Mouse (Mus musculus): ENCODE measurements at regions not wholly inside any gene's neighbourhood (a gene's known extent, or its start where the extent isn't known, plus 50 kb on each side); places are given as distances from the start of the nearest gene placed in this dataset.
A peak's percentile ranks its signal among the peaks of the same experiment; 100 is the strongest.

- DNase-seq (ENCODE audit: extremely low spot score in 1 of 2, low spot score in 1 of 2) = no peak
Observed at GRCm38 (mm10) chr11:89932231-89932865, 70.3 kb downstream of the Pctp start.

- no peak for DNase-seq (ENCODE audit: extremely low spot score in 1 of 2, low spot score in 1 of 2)
Observed at GRCm38 (mm10) chr11:89929115-89929988, 73.3 kb downstream of the Pctp start.

GRCm38 (mm10) chr11:89927483-89928156, 75.1 kb downstream of the Pctp start:
- no peak for DNase-seq (ENCODE audit: extremely low spot score in 1 of 2, low spot score in 1 of 2)

- no peak for DNase-seq (ENCODE audit: extremely low spot score in 1 of 2, low spot score in 1 of 2)
Observed at GRCm38 (mm10) chr11:89922551-89922950, 80.1 kb downstream of the Pctp start.

DNA sequence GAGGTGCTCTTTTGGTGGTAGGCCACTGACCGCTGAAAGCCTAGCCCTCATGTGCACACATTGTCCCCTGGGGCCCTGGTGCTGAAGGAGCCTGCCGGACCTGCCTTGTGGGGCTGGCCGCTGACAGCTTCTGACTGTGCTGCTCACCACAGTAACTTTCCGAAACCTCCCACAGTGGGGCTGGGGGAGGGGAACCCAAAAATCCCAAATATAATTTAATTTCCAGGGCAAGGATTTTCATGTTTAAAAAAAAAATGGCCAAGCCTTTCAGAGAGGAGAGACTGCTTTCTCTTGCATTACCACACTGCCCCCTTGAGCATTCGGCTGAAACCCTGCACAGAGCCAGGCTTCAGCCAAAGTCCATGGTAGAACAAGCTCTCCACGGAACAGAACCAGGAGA, 81.5 kb downstream of the Pctp start:
- peak; percentile 30 to 59 for DNase-seq (ENCODE audit: extremely low spot score in 1 of 2, low spot score in 1 of 2)

- DNase-seq (ENCODE audit: extremely low spot score in 1 of 2, low spot score in 1 of 2) = no peak
Observed at GRCm38 (mm10) chr11:89915795-89916194, 86.9 kb downstream of the Pctp start.

DNA sequence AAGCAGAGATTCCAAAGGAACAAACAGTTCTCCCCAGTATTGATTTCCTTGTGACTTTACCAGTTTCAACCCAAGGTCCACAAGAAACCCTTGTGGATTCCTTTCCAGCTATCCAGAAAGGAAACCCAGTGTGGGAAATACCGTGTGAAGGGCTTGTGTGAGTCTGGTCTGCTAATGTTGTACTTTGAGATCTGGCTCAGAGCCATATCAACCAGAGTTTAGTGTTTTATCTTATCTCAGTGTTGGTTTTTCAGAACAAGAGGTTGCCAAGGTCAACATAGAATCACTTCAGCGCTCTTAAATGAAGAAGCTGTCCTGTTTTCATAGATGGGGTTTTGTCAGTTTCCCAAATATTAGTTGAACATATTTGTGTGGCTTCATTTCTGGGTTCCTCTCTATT, 88.1 kb downstream of the Pctp start:
- no peak for DNase-seq (ENCODE audit: extremely low spot score in 1 of 2, low spot score in 1 of 2)

- DNase-seq (ENCODE audit: extremely low spot score in 1 of 2, low spot score in 1 of 2) = no peak
Observed at GRCm38 (mm10) chr11:89901241-89901740, 101.4 kb downstream of the Pctp start.

GRCm38 (mm10) chr11:89898516-89898915, 104.2 kb downstream of the Pctp start:
- no peak for DNase-seq (ENCODE audit: extremely low spot score in 1 of 2, low spot score in 1 of 2)

- no peak for DNase-seq (ENCODE audit: extremely low spot score in 1 of 2, low spot score in 1 of 2)
Observed at GRCm38 (mm10) chr11:89896854-89897253, 105.8 kb downstream of the Pctp start.

DNA sequence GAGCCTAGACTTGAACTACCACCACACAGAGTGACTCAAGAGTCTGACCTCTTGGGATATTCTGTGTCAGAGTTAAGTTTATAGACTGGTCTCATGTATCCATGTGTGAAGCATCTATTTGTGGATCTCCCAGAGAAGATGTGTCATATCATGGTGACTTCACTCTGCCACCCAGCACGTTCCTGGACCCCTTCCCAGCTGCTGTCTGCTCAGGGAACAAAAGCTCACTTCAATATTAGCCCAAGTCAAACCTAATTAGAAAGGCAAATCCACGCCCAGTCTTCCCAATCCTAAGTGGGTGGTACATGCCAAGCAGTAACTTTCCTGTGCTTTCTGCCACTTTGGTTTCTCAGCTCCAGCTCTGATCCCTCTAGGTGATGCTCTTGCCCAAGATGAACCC, 94.1 kb upstream of the Ankfn1 start:
- no peak for DNase-seq (ENCODE audit: extremely low spot score in 1 of 2, low spot score in 1 of 2)

- no peak for DNase-seq (ENCODE audit: extremely low spot score in 1 of 2, low spot score in 1 of 2)
Observed at GRCm38 (mm10) chr11:89867575-89867974, 90.1 kb upstream of the Ankfn1 start.

DNA sequence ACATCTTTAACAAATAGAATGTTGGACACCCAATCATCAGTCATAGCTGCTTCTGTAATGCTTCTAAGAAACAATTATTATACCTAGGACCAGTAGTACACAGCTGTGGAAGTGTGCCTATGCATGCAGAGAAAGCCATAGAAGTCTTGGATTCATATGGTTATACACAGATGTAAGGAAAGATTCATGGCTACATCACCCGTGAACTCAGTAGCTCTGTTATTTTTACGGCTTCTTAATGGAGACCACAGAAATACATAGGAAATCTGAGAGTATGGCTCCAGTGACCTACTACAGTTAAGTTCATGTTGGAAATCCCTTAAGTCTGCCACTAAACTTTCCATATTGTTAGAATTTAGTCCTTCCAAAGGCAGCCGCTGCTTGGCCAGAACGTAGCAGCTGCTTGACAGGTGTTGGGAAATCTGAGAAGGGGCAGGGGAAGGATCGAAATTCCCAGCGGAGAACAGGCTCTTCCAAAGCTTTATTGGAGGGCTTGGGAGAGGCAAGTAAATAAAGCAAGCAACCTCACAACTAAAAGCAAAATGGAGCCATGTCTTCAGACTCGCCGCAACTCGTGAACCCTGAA, 78.8 kb upstream of the Ankfn1 start:
- no peak for DNase-seq (ENCODE audit: extremely low spot score in 1 of 2, low spot score in 1 of 2)

GRCm38 (mm10) chr11:89841853-89842252, 64.4 kb upstream of the Ankfn1 start:
- no peak for DNase-seq (ENCODE audit: extremely low spot score in 1 of 2, low spot score in 1 of 2)

GRCm38 (mm10) chr11:89839671-89840327, 62.3 kb upstream of the Ankfn1 start:
- DNase-seq (ENCODE audit: extremely low spot score in 1 of 2, low spot score in 1 of 2) = no peak

DNA sequence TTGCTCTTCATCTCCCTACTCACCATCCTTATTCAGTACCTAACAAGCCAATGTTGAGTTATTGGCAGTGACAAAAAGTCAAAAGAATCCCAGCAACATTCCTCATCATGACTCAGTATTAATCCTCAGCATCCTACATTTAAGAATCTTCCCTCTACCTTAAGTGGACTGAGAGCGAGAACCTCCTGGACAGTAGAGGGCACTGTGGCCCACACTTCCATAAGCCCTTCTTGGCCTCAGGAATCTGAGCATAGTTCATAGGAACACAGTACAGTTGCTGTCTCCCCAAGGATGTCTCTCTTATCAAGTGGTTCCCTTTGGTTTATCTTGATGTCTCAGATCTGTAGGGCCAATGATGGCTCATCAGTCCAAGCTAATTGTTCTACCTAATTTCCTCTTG, 60.5 kb upstream of the Ankfn1 start:
- DNase-seq (ENCODE audit: extremely low spot score in 1 of 2, low spot score in 1 of 2) = no peak

- no peak for DNase-seq (ENCODE audit: extremely low spot score in 1 of 2, low spot score in 1 of 2)
Observed at GRCm38 (mm10) chr11:89836897-89837296, 59.4 kb upstream of the Ankfn1 start.

DNA sequence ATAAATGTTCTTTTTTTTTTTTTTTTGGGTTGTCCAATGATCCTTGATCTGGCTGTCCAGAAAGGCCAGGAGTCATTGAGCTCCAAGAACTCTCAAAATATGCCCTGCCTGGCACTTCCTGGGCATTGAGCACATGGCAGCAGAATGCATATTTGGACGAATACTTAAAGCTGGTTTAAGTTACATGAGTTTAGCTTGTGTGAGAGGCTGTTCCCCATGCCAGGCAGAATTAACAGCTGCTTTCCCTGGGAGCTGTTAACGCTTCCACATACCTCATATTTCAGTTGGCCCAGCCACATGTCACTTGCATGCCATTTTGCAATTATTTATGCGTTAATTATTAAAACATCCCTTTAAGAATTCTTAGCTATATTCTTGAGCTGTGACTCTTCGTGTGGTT, 56.6 kb upstream of the Ankfn1 start:
- no peak for DNase-seq (ENCODE audit: extremely low spot score in 1 of 2, low spot score in 1 of 2)

- DNase-seq (ENCODE audit: extremely low spot score in 1 of 2, low spot score in 1 of 2) = no peak
Observed at GRCm38 (mm10) chr11:89831577-89832110, 54.2 kb upstream of the Ankfn1 start.
